Comparison of ENCODE assay signal across 25 mouse cellular contexts in genomic region chr11:62938921-62939320, GRCm38 (mm10). TPM values are rescaled to one million over a fixed set of nuclear protein-coding genes. Genes with fewer than 3 reads are reported as not detected.
"Had no signal": no experiment of that assay in that cellular context is flagged by ENCODE, and none has a peak within 500 bp of the region (broad histone marks: within the 10 kb centered on the region; RNA-seq: fewer than 3 reads in every experiment).

No protein-coding gene starts in this region.

- H3K4me2 ChIP-seq: lung, embryonic 14.5 days; midbrain, embryonic 11.5 days; midbrain, embryonic 13.5 days; midbrain, embryonic 15.5 days; neural tube, embryonic 13.5 days; neural tube, embryonic 15.5 days had no signal

- H3K27me3 ChIP-seq: midbrain, embryonic 13.5 days; midbrain, embryonic 15.5 days; neural tube, embryonic 13.5 days; neural tube, embryonic 15.5 days had no signal

- H3K27ac ChIP-seq: midbrain, embryonic 13.5 days; midbrain, embryonic 15.5 days; neural tube, embryonic 13.5 days; neural tube, embryonic 15.5 days had no signal

- H3K9me3 ChIP-seq: midbrain, embryonic 13.5 days; midbrain, embryonic 15.5 days; neural tube, embryonic 13.5 days; neural tube, embryonic 15.5 days had no signal

- H3K36me3 ChIP-seq: midbrain, embryonic 13.5 days; midbrain, embryonic 15.5 days; neural tube, embryonic 13.5 days; neural tube, embryonic 15.5 days had no signal

- ATAC-seq: midbrain, embryonic 13.5 days; midbrain, embryonic 15.5 days had no signal

- H3K4me1 ChIP-seq: midbrain, embryonic 13.5 days; midbrain, embryonic 15.5 days; neural tube, embryonic 13.5 days; neural tube, embryonic 15.5 days had no signal

- DNase-seq: lung, adult 18-20 months; lung, embryonic 14.5 days; lung, postnatal 10 days; lung, postnatal 4 days; retina, postnatal 1 day; right cerebral cortex, adult 18-20 months; right cerebral cortex, postnatal 25 days; right cerebral cortex, postnatal 4 days; spleen, adult 18-20 months; thymus, adult 18-20 months; thymus, postnatal 14 days; thymus, postnatal 36 days had no signal

- H3K4me3 ChIP-seq: midbrain, embryonic 13.5 days; midbrain, embryonic 15.5 days; myocyte; neural tube, embryonic 13.5 days; neural tube, embryonic 15.5 days had no signal

- H3K9ac ChIP-seq: lung, embryonic 14.5 days; midbrain, embryonic 13.5 days; midbrain, embryonic 15.5 days; neural tube, embryonic 13.5 days; neural tube, embryonic 15.5 days had no signal

RNA-seq across cellular contexts. Expression of gene Cdrt4, which starts 12.1 kb away (rescaled TPM):
- total RNA-seq: megakaryocyte, adult 5-6 weeks; megakaryocyte-erythroid progenitor cell, adult 5-6 weeks had no signal
- polyA plus RNA-seq: liver, embryonic 16.5 days; lung, embryonic 14.5 days; midbrain, embryonic 11.5 days; midbrain, embryonic 13.5 days; midbrain, embryonic 15.5 days; myocyte; neural tube, embryonic 11.5 days; neural tube, embryonic 13.5 days; neural tube, embryonic 15.5 days; small intestine, adult 2 months; stomach, embryonic 14.5 days; thymus, postnatal 0 days had no signal
